Mouse (Mus musculus) liver, embryonic 14.5 days (tissue): ENCODE measurements around the gene Traf2.

Experiments used
- CTCF ChIP-seq: IDR thresholded peaks from 2 replicates; pipeline ENCODE4 v1.5.1; 2016; ENCODE audit warnings: antibody characterized with exemption, low read depth, control low read depth
- EP300 ChIP-seq: IDR thresholded peaks from 2 replicates; pipeline ENCODE4 v1.6.1; 2016; ENCODE audit warnings: antibody characterized with exemption, low read depth

- TF ChIP-seq CTCF = no peak
- no peak for TF ChIP-seq EP300
Observed at GRCm38 (mm10) chr2:25580621-25581101, 33.9 kb upstream of the Traf2 start.
